Mouse (Mus musculus): ENCODE data around the gene Pmepa1.

Pmepa1 gene

GRCm38 (mm10) chr2:173186047-173186943, 90.0 kb downstream of the Pmepa1 start:
- DNase-seq (ENCODE audit: extremely low read depth, low read depth): no peak

DNA sequence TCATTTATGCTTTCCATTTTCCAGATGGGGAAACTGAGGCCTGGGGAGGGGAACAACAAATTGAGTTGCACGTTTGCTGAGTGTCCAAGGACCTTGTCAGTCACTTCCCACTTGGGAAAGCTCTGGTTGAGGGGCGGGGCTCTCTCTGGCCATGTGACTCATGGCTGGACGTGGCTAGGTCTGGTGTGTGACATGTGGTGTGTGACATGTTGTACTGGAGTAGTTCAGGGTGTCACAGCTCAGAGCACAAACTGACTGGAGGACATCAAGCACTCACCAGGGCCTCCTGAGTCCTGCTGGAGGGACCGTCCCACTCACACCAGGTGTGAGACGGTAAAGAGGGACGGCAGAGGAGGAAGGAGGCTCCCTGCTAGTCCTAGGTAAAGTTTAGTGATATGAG, 91.1 kb downstream of the Pmepa1 start:
- no peak for DNase-seq (ENCODE audit: extremely low read depth, low read depth)

GRCm38 (mm10) chr2:173184475-173185080, 91.8 kb downstream of the Pmepa1 start:
- no peak for DNase-seq (ENCODE audit: extremely low read depth, low read depth)

DNA sequence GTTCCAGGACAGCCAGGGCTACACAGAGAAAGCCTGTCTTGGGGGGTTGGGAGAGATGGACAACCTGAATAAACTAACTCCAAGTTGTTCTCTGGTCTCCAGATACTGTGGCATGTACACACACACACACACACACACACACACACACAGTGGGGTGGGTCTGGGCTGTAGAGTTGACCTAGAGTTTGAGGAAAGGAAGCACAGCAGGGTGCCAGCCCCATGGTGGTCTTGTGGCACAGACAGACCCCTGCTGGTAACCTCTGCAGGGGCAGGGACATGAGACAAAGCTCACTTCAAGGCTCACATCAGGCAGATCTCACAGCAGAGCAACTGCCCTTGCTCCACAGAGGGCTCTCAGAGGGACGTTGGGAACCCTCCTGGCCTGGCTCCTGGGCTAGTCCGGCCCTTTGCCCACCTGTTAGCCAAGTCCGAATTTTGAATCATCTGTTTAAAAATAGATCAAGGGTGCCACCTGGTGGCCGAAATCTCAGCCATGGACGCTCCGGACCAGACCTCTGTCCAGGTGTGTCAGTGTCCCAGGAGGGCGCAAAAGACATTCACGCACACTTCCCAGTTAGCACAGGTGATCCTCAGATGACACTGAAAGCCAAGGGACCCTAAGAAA, 92.4 kb downstream of the Pmepa1 start:
- no peak for DNase-seq (ENCODE audit: extremely low read depth, low read depth)

GRCm38 (mm10) chr2:173183311-173183710, 93.0 kb downstream of the Pmepa1 start:
- DNase-seq (ENCODE audit: extremely low read depth, low read depth): no peak

DNA sequence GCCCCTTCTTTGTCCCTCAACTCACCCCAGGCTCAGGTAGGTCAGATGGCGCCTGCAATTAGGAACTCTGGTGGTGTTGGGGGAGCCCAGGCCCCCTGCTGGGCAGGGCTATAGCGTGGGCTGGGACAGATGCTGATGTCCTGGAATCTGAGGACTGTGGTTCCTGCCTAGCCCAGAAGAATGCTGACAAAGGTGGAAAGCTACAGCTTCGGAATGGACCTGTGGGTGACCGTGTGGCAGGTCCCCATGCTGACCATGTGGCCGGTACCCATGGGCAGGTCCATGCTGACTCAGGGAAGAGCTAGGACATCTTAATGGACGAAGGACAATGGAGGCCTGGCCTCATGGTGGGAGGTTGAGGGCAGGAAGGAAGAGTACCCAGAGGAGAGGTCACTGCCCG, 93.5 kb downstream of the Pmepa1 start:
- no peak for DNase-seq (ENCODE audit: extremely low read depth, low read depth)

DNA sequence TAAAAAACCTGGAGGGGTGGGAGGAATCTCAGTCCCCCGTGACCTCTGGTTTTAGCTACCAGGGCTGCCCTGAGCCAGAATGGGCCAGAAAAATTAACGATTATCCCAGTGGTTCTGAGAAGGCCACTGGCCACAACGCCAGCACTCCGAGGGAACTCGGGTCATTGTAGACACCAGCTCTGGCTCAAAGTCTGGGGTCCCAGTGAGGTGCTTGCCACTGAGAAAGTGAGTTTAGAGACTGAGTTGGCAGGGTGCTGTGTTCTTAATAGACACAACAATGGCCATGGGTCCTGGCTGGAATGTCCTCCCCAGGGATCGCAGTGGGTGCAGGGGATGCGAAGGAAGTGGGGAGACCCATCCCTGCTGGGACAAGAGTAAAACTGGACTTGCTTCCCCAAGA, 94.4 kb downstream of the Pmepa1 start:
- DNase-seq (ENCODE audit: extremely low read depth, low read depth): no peak

DNA sequence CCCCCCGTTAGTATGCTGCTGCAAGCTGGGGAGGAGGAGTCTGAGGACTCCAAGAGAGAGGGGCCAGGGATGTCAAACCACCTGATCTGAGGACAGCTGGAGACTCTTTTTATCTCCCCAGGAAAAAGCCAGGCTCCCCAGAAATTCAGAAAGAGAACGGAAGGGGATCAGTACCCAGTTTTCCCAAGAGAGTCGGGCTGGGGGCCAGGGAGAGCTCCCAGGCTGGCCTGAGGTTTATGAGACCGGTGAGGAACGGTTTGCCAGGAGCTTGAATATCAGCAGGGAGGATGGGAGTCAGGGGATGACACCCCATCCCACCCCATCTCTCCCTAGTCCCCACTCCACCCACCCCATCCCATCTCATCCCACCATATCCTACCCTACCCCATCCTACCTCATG, 94.8 kb downstream of the Pmepa1 start:
- DNase-seq (ENCODE audit: extremely low read depth, low read depth): no peak

- no peak for DNase-seq (ENCODE audit: extremely low read depth, low read depth)
These were observed 95.5 kb downstream of the Pmepa1 start for GRCm38 (mm10) chr2:173180721-173181388.

- no peak for DNase-seq (ENCODE audit: extremely low read depth, low read depth)
These were observed 96.3 kb downstream of the Pmepa1 start for GRCm38 (mm10) chr2:173180026-173180425.

- DNase-seq (ENCODE audit: extremely low read depth, low read depth): no peak
These were observed 97.3 kb downstream of the Pmepa1 start for GRCm38 (mm10) chr2:173179046-173179445.

DNA sequence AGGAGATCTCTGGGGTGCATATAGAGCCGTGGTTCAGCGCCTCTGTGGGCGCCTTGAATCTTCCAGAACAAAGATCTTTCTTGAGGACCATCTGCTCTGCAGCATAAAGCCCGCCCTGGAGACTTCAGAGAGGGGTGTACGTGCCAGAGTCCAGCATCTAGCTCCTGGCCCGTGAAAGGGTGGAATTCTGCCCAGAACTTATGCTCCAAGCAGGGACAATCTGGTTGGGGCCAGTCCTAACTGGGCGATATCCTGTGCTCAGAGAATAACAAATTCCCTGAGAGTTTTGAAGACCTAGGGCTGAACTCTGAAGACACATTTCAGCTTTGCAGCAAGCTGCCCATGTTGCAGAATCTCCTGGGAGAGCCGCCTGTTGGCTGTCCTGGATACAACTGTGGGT, 98.4 kb downstream of the Pmepa1 start:
- DNase-seq (ENCODE audit: extremely low read depth, low read depth): no peak

DNA sequence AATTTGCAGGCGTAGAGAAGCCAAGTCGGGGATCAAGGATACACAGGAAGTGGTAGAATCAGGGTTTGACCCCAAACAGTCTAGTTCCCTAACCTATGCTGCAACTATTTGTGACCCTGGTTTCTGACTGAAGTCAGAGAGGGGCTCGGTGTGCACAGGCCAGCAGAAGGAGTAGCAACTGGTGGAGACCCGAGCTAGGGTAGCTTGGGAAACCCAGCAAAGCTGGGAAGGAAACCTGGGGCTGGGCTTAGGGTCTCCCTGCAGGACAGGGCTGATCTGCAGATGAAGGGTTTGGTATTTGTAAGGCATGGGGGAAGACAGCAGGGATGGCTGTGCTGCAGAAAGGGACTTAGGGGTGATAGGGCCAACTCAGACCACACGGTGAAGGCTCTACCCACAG, 98.9 kb downstream of the Pmepa1 start:
- no peak for DNase-seq (ENCODE audit: extremely low read depth, low read depth)

DNA sequence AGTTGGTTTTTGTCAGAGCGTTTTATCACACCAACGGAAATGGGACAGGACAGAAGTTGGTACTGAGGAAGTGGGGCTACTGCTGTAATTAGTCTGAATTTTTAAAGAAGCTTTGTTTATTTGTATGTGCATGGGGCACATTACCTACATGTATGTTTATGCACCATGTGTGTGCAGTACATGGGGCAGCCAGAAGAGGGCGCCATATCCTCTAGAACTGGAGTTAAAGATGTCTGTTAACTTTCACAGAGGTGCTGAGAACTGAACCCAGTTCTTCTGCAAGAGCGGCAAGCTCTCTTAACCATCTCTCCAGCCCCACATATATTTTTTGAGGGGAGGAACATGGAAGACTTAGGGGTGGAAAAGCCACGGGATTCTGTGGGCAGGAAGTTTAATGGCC, 100.6 kb downstream of the Pmepa1 start:
- no peak for DNase-seq (ENCODE audit: extremely low read depth, low read depth)

GRCm38 (mm10) chr2:173174569-173174968, 101.8 kb downstream of the Pmepa1 start:
- no peak for DNase-seq (ENCODE audit: extremely low read depth, low read depth)

Measured in MEL-GATA-1-ER (cell line).